Mouse (Mus musculus): ENCODE results near the gene Msh6. TPM values are rescaled to one million over a fixed set of nuclear protein-coding genes. Genes with fewer than 3 reads are reported as not detected.
A peak's percentile ranks its signal among the peaks of the same experiment; 100 is the strongest.
"Not testable (repeated sequence)": the region's sequence is repeated elsewhere in the genome, so short reads cannot be mapped to it uniquely, and the experiment has no call there.

Msh6 gene
- polyA plus RNA-seq, 1 experiment from 2014 or later: 32.6 TPM

GRCm38 (mm10) chr17:87985916-87986315 is 11.1 kb downstream of the Msh6 start:
- Histone ChIP-seq H3K27ac (no peak overlapping the region), H3K27me3 (no peaks in the 10 kb centered on the region), H3K4me1 (replicated peaks) (no peaks in the 10 kb centered on the region), H3K9me3 (no peaks in the 10 kb centered on the region), H3K4me2 (no peak overlapping the region), H3K36me3 (peaks cover 79% of the 10 kb centered on the region), H3K4me3 (no peak overlapping the region), H3K9ac (no peak overlapping the region)
- 85% methylated on average over 8 of the region's 8 CpGs for WGBS
- no peak for ATAC-seq (ENCODE audit: low FRiP score)

GRCm38 (mm10) chr17:87987507-87987906 is 12.6 kb downstream of the Msh6 start:
- Histone ChIP-seq H3K9ac (no peak overlapping the region), H3K4me1 (replicated peaks) (no peaks in the 10 kb centered on the region), H3K4me3 (no peak overlapping the region), H3K4me2 (no peak overlapping the region), H3K27ac (no peak overlapping the region), H3K36me3 (peaks cover 85% of the 10 kb centered on the region), H3K27me3 (no peaks in the 10 kb centered on the region), H3K9me3 (no peaks in the 10 kb centered on the region)
- WGBS: 69% methylated on average over 6 of the region's 6 CpGs
- ATAC-seq (ENCODE audit: low FRiP score): no peak

- Histone ChIP-seq H3K27me3 (no peaks in the 10 kb centered on the region), H3K27ac (no peak overlapping the region), H3K9ac (no peak overlapping the region), H3K4me1 (replicated peaks) (no peaks in the 10 kb centered on the region), H3K9me3 (no peaks in the 10 kb centered on the region), H3K4me2 (no peak overlapping the region), H3K4me3 (no peak overlapping the region), H3K36me3 (peaks cover 79% of the 10 kb centered on the region)
- ATAC-seq (ENCODE audit: low FRiP score): no peak
- WGBS: 88% methylated on average over 3 of the region's 3 CpGs
Observed at GRCm38 (mm10) chr17:87992154-87992553, 17.3 kb downstream of the Msh6 start.

- H3K4me1 ChIP-seq (replicated peaks): no peaks in the 10 kb centered on the region
- no peaks in the 10 kb centered on the region for H3K9me3 ChIP-seq
- no peak overlapping the region for H3K27ac ChIP-seq
- H3K27me3 ChIP-seq: no peaks in the 10 kb centered on the region
- no peak overlapping the region for H3K9ac ChIP-seq
- ATAC-seq (ENCODE audit: low FRiP score): no peak
- 91% methylated on average over 1 of the region's 1 CpGs for WGBS
- peaks cover 78% of the 10 kb centered on the region for H3K36me3 ChIP-seq
- H3K4me3 ChIP-seq: no peak overlapping the region
- no peak overlapping the region for H3K4me2 ChIP-seq
Observed at GRCm38 (mm10) chr17:87993338-87993737, 18.5 kb downstream of the Msh6 start.

- ATAC-seq (ENCODE audit: low FRiP score): no peak
- Histone ChIP-seq H3K4me2 (no peak overlapping the region), H3K9me3 (no peaks in the 10 kb centered on the region), H3K9ac (no peak overlapping the region), H3K27me3 (no peaks in the 10 kb centered on the region), H3K27ac (no peak overlapping the region), H3K36me3 (peaks cover 82% of the 10 kb centered on the region), H3K4me1 (replicated peaks) (no peaks in the 10 kb centered on the region), H3K4me3 (no peak overlapping the region)
- 96% methylated on average over 4 of the region's 4 CpGs for WGBS
Observed at GRCm38 (mm10) chr17:87997808-87998207, 22.9 kb downstream of the Msh6 start.

GRCm38 (mm10) chr17:88004892-88005291 is 30.0 kb downstream of the Msh6 start:
- WGBS: 100% methylated on average over 1 of the region's 1 CpGs
- no peak overlapping the region for H3K9ac ChIP-seq
- no peaks in the 10 kb centered on the region for H3K4me1 ChIP-seq (replicated peaks)
- no peak overlapping the region for H3K4me2 ChIP-seq
- H3K4me3 ChIP-seq: no peak overlapping the region
- H3K9me3 ChIP-seq: no peaks in the 10 kb centered on the region
- H3K36me3 ChIP-seq: peaks cover 65% of the 10 kb centered on the region
- H3K27ac ChIP-seq: no peak overlapping the region
- no peak for ATAC-seq (ENCODE audit: low FRiP score)
- no peaks in the 10 kb centered on the region for H3K27me3 ChIP-seq

GRCm38 (mm10) chr17:88006956-88007355 is 32.1 kb downstream of the Msh6 start:
- H3K9ac ChIP-seq: no peak overlapping the region
- H3K36me3 ChIP-seq: peaks cover 61% of the 10 kb centered on the region
- no peaks in the 10 kb centered on the region for H3K4me1 ChIP-seq (replicated peaks)
- H3K4me3 ChIP-seq: no peak overlapping the region
- no peaks in the 10 kb centered on the region for H3K27me3 ChIP-seq
- WGBS: 83% methylated on average over 8 of the region's 8 CpGs
- H3K9me3 ChIP-seq: no peaks in the 10 kb centered on the region
- ATAC-seq (ENCODE audit: low FRiP score): no peak
- H3K4me2 ChIP-seq: no peak overlapping the region
- no peak overlapping the region for H3K27ac ChIP-seq

- Histone ChIP-seq H3K4me1 (replicated peaks) (0 out of 2 replicates have a peak, but pooled peaks cover 13% of the 10 kb centered on the region), H3K36me3 (peaks cover 41% of the 10 kb centered on the region), H3K9ac (no peak overlapping the region), H3K9me3 (no peaks in the 10 kb centered on the region), H3K4me2 (no peak overlapping the region), H3K27me3 (no peaks in the 10 kb centered on the region), H3K4me3 (no peak overlapping the region), H3K27ac (0 out of 2 replicates have a peak overlapping the region, but pooled peaks have one; percentile 10)
- WGBS: 82% methylated on average over 1 of the region's 1 CpGs
- ATAC-seq (ENCODE audit: low FRiP score): no peak
Observed at GRCm38 (mm10) chr17:88014456-88014855, 39.6 kb downstream of the Msh6 start.

GRCm38 (mm10) chr17:88016027-88016426 is 41.2 kb downstream of the Msh6 start:
- not testable (repeated sequence) for H3K27ac ChIP-seq; H3K9me3 ChIP-seq; H3K4me3 ChIP-seq; H3K27me3 ChIP-seq; H3K4me2 ChIP-seq; ATAC-seq (ENCODE audit: low FRiP score); H3K9ac ChIP-seq
- Histone ChIP-seq H3K36me3 (peaks cover 30% of the 10 kb centered on the region), H3K4me1 (replicated peaks) (0 out of 2 replicates have a peak, but pooled peaks cover 16% of the 10 kb centered on the region)
- WGBS: 88% methylated on average over 8 of the region's 8 CpGs

GRCm38 (mm10) chr17:88023924-88024323 is 49.1 kb downstream of the Msh6 start:
- Histone ChIP-seq H3K9me3 (no peaks in the 10 kb centered on the region), H3K4me2 (no peak overlapping the region)
- WGBS: 83% methylated on average over 1 of the region's 1 CpGs

GRCm38 (mm10) chr17:88025227-88025626 is 50.4 kb downstream of the Msh6 start:
- no peak for ATAC-seq (ENCODE audit: low FRiP score)

More at GRCm38 (mm10) chr17:88023924-88024323, 49.1 kb downstream of the Msh6 start:
- Histone ChIP-seq H3K27me3 (no peaks in the 10 kb centered on the region), H3K4me1 (replicated peaks) (peaks cover 15% of the 10 kb centered on the region), H3K27ac (no peak overlapping the region), H3K9ac (no peak overlapping the region), H3K36me3 (no peaks in the 10 kb centered on the region), H3K4me3 (no peak overlapping the region)
- ATAC-seq (ENCODE audit: low FRiP score): no peak

GRCm38 (mm10) chr17:88029194-88029970 is 54.5 kb downstream of the Msh6 start:
- Histone ChIP-seq H3K9ac (no peak overlapping the region), H3K27me3 (no peaks in the 10 kb centered on the region), H3K9me3 (no peaks in the 10 kb centered on the region), H3K36me3 (no peaks in the 10 kb centered on the region), H3K4me3 (no peak overlapping the region), H3K27ac (no peak overlapping the region), H3K4me1 (replicated peaks) (peaks cover 21% of the 10 kb centered on the region), H3K4me2 (no peak overlapping the region)
- WGBS: 82% methylated on average over 17 of the region's 17 CpGs
- ATAC-seq (ENCODE audit: low FRiP score): no peak

More at GRCm38 (mm10) chr17:88025227-88025626, 50.4 kb downstream of the Msh6 start:
- H3K27me3 ChIP-seq: no peaks in the 10 kb centered on the region
- no peaks in the 10 kb centered on the region for H3K9me3 ChIP-seq
- no peak overlapping the region for H3K4me3 ChIP-seq
- no peaks in the 10 kb centered on the region for H3K36me3 ChIP-seq
- WGBS: 39% methylated on average over 4 of the region's 4 CpGs
- H3K4me2 ChIP-seq: no peak overlapping the region
- peaks cover 16% of the 10 kb centered on the region for H3K4me1 ChIP-seq (replicated peaks)
- H3K9ac ChIP-seq: no peak overlapping the region
- no peak overlapping the region for H3K27ac ChIP-seq

GRCm38 (mm10) chr17:88031755-88032154 is 56.9 kb downstream of the Msh6 start:
- no peak overlapping the region for H3K4me2 ChIP-seq
- H3K27me3 ChIP-seq: no peaks in the 10 kb centered on the region
- H3K4me1 ChIP-seq (replicated peaks): peaks cover 16% of the 10 kb centered on the region
- H3K4me3 ChIP-seq: no peak overlapping the region
- 88% methylated on average over 5 of the region's 5 CpGs for WGBS
- no peak for ATAC-seq (ENCODE audit: low FRiP score)
- H3K9me3 ChIP-seq: no peaks in the 10 kb centered on the region
- H3K36me3 ChIP-seq: no peaks in the 10 kb centered on the region
- H3K27ac ChIP-seq: no peak overlapping the region
- no peak overlapping the region for H3K9ac ChIP-seq

Data from hindbrain, embryonic 13.5 days (tissue).